Mouse (Mus musculus): Measurements from ENCODE around the gene Gdap1l1. TPM values are rescaled to one million over a fixed set of nuclear protein-coding genes. Genes with fewer than 3 reads are reported as not detected.

Gdap1l1 gene
- total RNA-seq, 4 experiments from 2014 or later = 4.7 to 5.8 (median 4.8) TPM

- no peak for DNase-seq
Observed at GRCm38 (mm10) chr2:163464562-163464961, 26.3 kb downstream of the Gdap1l1 start.

DNA sequence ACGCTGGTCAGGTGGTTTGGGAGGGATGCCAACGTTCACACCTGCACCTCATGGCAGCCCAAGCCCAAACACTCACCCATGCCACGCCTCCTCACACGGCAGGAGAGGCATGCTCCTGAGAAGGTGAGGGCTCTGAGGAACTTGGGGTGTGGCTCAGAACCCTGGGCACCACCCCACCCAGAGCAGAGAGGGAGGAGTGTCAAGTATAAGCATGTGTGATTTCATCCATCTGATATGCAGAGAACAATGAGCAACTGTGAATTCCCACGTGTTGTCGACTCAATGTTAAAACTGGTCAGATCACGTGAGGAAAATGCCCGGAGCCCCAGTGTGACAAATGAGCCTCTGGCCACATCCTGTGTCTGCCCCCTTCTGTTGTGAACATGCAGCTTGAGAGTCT is 28.5 kb downstream of the Gdap1l1 start:
- no peak for DNase-seq

- peak; percentile 71 for DNase-seq
Observed at GRCm38 (mm10) chr2:163467585-163467984, 29.3 kb downstream of the Gdap1l1 start.

DNA sequence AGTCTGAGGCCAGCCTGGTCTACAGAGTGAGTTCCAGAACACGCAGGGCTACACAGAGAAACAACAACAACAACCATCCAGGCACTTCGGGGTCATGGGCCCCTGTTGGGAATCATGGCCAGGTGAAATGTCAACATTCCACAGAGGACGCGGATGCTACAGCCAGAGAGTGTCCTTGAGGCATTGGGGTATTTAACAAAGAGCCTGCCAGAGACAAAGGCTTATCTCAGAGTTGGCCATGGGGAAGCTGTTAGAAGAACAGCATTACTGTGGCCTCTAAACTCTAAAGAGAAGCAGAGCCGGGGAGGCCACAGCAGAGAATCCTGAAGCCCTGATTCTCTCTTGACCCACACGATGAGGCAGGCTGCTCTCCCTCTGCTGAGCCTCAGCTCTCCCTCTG is 30.6 kb downstream of the Gdap1l1 start:
- no peak for DNase-seq

GRCm38 (mm10) chr2:163469711-163470110 is 31.4 kb downstream of the Gdap1l1 start:
- no peak for DNase-seq

GRCm38 (mm10) chr2:163471136-163471535 is 32.9 kb downstream of the Gdap1l1 start:
- peak; percentile 52 for DNase-seq

GRCm38 (mm10) chr2:163471710-163472465 is 33.6 kb downstream of the Gdap1l1 start:
- DNase-seq = peak; percentile 42

DNA sequence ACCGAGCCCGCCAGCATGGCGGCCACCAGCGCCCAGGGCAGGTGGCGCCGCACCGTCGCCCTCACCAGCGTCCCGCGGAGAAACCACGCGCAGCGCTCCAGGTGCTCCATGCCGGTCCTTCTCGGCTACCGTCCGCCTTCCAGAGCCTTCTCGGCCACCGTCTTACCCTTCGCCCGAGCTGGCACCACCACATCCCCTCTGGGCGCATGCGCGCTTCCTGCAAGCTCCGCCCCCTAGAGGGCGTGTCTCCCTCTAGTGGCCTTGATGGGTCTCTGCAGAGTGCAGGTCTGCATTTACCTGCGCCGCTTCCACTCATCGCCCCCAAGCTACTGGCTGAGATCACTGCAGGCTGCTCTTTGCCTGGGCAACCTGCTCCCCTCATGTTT is 34.2 kb downstream of the Gdap1l1 start, which contains the start of gene Fitm2:
Gene Fitm2 (minus strand): TSS at position 164 of the 386 bp plus-strand sequence.
- DNase-seq = peak; percentile 93

- no peak for DNase-seq
Observed at GRCm38 (mm10) chr2:163480191-163480825, 42.0 kb downstream of the Gdap1l1 start.

- DNase-seq = no peak
Observed at GRCm38 (mm10) chr2:163481539-163482029, 43.3 kb downstream of the Gdap1l1 start.

GRCm38 (mm10) chr2:163487360-163487759 is 49.1 kb downstream of the Gdap1l1 start:
- no peak for DNase-seq

GRCm38 (mm10) chr2:163489725-163490291 is 51.5 kb downstream of the Gdap1l1 start:
- no peak for DNase-seq

DNA sequence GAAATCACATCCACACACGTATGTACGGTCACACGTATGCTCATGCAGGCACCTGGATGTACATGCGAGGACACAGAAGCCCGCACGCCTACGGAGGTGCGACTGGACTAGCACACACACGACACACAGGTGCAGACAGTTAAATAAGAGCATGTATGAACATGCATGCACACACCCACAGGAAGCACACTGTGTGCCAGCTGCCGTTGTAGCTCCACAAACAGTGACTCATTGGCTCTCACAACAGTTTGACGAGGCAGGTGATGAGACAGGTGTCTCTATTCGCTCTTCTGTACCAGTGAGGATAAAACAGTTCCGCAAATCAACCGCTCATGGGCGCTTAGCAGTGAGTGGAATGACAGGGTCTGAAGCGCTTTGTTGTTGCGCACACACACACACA is 52.4 kb downstream of the Gdap1l1 start:
- no peak for DNase-seq

GRCm38 (mm10) chr2:163491351-163491750 is 53.1 kb downstream of the Gdap1l1 start:
- no peak for DNase-seq

- no peak for DNase-seq
Observed at GRCm38 (mm10) chr2:163492018-163492417, 53.7 kb downstream of the Gdap1l1 start, which contains the start of gene R3hdml. Gene R3hdml, plus strand, starts transcription at chr2:163492318.

DNA sequence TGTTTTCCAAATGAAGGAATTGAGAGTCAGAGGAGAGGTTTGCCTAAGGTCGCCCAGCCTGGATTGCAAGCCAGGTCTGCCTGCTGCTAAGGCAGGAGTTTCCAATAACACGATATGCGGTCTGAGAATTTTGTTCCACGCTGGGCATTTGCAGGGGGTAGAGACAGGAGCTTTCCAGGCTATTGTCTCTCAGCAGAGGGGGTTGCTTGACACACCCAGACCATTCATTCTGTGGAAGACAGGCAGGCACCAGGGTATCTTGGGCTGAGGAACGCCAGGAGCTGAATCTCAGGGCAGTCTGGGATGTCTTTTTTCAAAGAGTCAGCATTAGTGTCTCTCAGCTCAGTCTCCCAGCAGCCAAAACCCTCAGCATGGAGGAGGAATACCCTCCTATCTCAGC is 54.8 kb downstream of the Gdap1l1 start:
- DNase-seq = no peak

DNA sequence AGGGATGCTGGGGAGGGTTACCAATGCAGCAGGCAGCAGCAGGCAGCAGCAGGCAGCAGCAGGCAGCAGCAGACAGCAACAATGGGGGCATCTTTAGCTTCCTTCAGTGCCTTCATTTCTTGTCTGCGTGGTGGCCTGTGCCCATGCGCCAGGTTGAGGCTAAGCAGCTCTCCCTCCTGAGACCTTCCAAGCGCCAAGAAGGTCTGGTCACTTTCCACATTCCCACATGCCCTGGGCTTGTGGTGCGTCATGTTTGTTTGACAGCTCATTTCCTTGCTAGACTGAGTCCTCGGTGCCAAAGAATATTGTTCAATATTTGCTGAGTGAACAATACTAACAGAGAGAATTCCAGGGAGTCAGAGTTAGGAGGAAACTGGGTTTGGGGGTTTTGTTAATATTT is 55.7 kb downstream of the Gdap1l1 start:
- no peak for DNase-seq

GRCm38 (mm10) chr2:163494456-163494855 is 56.2 kb downstream of the Gdap1l1 start:
- DNase-seq = no peak

GRCm38 (mm10) chr2:163502219-163502618 is 63.9 kb downstream of the Gdap1l1 start:
- no peak for DNase-seq

DNA sequence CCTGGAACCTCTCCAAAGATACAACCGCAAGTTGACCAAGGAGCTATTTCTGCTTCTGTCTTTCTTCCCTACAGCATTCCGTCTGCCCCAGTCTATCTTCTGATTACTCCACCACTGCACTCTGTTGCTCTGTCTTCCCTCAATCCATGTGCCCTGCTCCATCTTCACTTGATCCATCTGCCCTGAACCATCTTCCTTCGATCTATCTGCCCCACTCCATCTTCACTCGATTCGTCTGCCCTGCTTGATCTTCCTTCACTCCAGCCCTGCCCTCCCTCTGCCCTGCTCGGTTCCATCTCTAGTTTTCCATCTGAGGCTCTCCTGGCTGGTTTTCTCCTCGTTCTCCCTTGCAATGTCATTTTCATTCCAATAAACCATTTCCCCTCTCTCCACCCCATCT is 64.9 kb downstream of the Gdap1l1 start:
- DNase-seq = no peak
